Mouse (Mus musculus) central nervous system, embryonic 18 days (tissue): ENCODE measurements around the gene Gjb3. TPM values are rescaled to one million over a fixed set of nuclear protein-coding genes. Genes with fewer than 3 reads are reported as not detected.

Source experiments
- polyA plus RNA-seq: library from polyadenylated mRNA; depleted of rRNA; stranded (reverse); fragments of >200 nt; gene quantifications from 2 replicates; pipeline ENCODE4 v1.2.3, GENCODE M21; 2012; rRNA removed

Gjb3 gene
- polyA plus RNA-seq, result 0.33 and 1.3 TPM in 2 replicates

DNA sequence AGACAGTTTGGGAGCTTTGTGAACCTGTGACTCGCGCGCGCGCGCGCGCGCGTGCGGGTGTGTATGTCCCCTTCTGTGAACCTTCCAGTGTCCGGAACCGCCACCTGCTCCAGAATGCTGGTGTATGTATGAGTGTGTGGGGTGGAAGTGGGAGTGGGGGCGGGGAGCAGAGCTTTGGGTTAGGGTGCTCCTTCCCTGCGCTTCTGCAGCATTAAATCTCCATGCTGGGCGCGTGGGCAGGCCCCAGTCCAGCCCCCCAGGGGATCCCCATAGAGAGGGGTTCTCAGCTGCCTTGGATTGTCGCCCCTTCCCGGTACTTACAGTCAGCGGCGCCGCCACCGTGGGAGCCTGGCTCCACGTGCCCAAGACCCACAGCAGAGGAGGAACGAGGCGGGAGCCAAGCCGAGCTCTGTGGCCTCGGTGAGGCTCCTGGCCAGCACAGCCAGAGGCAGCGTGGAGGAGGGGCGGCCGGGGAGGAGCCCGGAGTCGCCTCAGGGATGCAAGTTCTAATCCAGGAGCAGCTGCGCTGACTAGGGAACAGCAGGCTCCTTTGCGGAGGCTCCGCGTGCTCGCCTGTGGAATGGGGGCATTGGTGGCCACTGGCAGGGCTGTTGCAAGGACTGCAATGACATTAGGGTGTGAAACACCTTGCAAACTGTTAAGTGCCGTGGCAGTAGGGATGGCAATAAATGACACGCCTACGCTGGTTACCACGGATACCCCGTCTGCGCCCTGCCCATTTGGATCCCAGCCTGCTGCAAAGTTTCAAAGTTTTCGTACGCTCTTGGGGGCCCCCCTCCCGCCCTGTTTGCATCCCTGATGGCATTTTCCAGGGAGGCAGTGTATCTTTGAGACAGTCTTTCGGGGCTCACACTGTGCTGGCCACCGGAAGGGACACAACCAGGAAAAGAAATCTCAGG, at the start of gene Gjb3:
Gene Gjb3, minus strand, starts transcription at position 664 of the 920 bp plus-strand sequence.

DNA sequence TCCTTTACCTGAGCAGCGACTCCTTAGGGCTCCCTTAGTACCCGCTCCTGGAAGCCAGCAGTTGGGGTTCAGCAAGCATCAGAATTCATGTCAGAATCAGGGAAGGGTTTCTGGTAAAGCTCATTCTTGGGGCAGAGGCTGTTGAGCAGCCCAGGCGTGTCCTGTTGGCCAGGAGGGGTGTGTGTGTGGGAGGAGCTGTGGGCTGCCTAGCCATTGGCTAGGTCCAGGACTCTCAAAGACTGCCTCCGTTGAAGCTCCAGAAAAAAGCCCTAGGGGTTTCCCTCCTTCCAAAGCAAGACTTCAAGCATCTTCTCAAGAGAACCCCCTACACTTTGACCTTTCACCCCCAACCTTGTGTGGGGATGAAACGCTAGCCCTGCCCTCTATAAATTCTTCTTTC, 27.4 kb upstream of the Gjb3 start, which contains the start of gene Gjb5:
Gene Gjb5, minus strand, starts transcription at position 164 of the 400 bp plus-strand sequence.

DNA sequence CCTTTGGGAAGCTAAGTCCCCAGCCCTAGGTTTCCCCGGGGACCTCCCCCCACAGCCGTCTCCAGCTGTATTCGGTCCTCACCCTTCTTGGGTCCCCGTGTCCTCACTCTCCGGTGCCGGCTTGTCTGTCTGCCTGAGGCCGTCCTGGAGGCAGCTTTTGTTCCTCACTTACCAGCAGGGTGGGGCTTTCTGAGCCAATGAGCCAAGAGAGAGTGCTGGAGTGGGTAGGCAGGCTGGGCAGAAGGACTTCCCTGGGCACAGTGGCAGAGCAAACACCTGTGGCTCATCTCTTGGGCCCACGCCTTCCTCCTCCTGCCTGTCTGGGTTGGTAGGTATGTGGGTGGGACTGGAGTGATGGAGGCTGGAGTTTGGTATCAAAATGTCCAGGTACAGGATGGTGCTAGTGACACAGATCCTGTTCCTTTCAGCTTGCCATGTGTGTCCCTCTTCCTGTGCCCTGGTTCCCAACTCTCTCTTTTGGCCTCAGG, 23.4 kb upstream of the Gjb3 start, which contains the start of gene Gjb4:
Gene Gjb4, minus strand, starts transcription at position 131 of the 488 bp plus-strand sequence.

DNA sequence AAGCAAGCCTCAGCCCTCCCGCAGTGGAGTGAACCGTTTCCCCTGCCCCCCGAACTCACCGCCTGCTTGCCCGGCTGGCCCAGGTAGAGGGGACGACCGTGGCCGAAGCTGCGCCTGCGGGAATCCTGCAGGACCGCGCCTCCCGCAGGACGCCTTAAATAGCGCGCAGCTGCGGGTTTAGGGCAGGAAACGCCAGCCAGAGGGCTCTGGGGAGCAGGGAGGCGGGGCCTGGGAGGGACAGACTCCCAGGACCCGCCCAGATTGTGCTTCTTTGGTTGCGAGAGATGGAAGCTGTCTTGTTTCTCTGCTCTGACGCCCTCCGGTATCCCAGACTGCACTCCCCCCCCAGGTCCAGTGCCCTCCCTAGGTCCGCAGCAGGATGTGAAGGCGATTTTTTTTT, 16.8 kb downstream of the Gjb3 start, which contains the start of gene Gja4:
Gene Gja4, minus strand, starts transcription at position 179 of the 400 bp plus-strand sequence.

Other genes starting within 250 kb of the Gjb3 start
- 17.5 and 17.9 TPM in 2 replicates for gene Tmem35b, start 207.2 kb downstream of the Gjb3 start, polyA plus RNA-seq
- 35.0 and 39.2 TPM in 2 replicates for gene Dlgap3, start 161.6 kb downstream of the Gjb3 start, polyA plus RNA-seq
- 33.4 and 34.3 TPM in 2 replicates for gene Smim12, start 87.1 kb downstream of the Gjb3 start, polyA plus RNA-seq
- 17.8 and 18.6 TPM in 2 replicates for gene Gja4, start 16.8 kb downstream of the Gjb3 start, polyA plus RNA-seq
- 0.27 TPM in 1 of 2 replicates, not detected in the other for gene Gjb4, start 23.2 kb upstream of the Gjb3 start, polyA plus RNA-seq
- 0.23 and 0.30 TPM in 2 replicates for gene Gjb5, start 27.3 kb upstream of the Gjb3 start, polyA plus RNA-seq